Mouse (Mus musculus) C2C12 (cell line): Measurements from ENCODE around the gene Fnbp1. TPM values are rescaled to one million over a fixed set of nuclear protein-coding genes. Genes with fewer than 3 reads are reported as not detected.

ENCODE experiments used
- H3K27me3 ChIP-seq: one replicate; pipeline ENCODE4 v1.6.1; 2011; ENCODE audit not compliant: control insufficient read depth, insufficient read depth, insufficient read length
- H3K36me3 ChIP-seq: one replicate; pipeline ENCODE4 v1.6.1; 2011; ENCODE audit not compliant: control insufficient read depth, insufficient read depth
- H3K4me3 ChIP-seq: one replicate; pipeline ENCODE4 v1.5.1; 2011; ENCODE audit warnings: mild to moderate bottlenecking, control low read depth; ENCODE audit not compliant: poor library complexity, insufficient read depth, severe bottlenecking
- H3K79me2 ChIP-seq: one replicate; pipeline ENCODE4 v1.6.1; 2011; ENCODE audit not compliant: control insufficient read depth, insufficient read depth
- H3K79me3 ChIP-seq: one replicate; pipeline ENCODE4 v1.6.1; 2011; ENCODE audit warnings: low read depth, control low read depth
- H3ac ChIP-seq: one replicate; pipeline ENCODE3; 2011; ENCODE audit warnings: low read depth; ENCODE audit not compliant: control insufficient read depth, insufficient read length
- CEBPB ChIP-seq: IDR thresholded peaks from one replicate; pipeline ENCODE4 v1.6.1; 2011; ENCODE audit warnings: low read depth, mild to moderate bottlenecking, control low read depth, moderate library complexity
- CTCF ChIP-seq: IDR thresholded peaks from one replicate; pipeline ENCODE4 v1.5.1; 2011; ENCODE audit not compliant: control insufficient read depth, insufficient read depth, insufficient read length
- FOSL1 ChIP-seq: IDR thresholded peaks from one replicate; pipeline ENCODE4 v1.8.0; 2011; ENCODE audit warnings: mild to moderate bottlenecking, low read length; ENCODE audit not compliant: poor library complexity, insufficient read depth, severe bottlenecking
- MAX ChIP-seq: IDR thresholded peaks from one replicate; pipeline ENCODE4 v1.6.1; 2011; ENCODE audit warnings: mild to moderate bottlenecking, control low read depth
- MYOD1 ChIP-seq: IDR thresholded peaks from one replicate; pipeline ENCODE4 v1.6.1; 2011; ENCODE audit warnings: low read depth; ENCODE audit not compliant: control insufficient read depth, insufficient read length
- MYOG ChIP-seq: IDR thresholded peaks from one replicate; pipeline ENCODE4 v1.6.1; 2011; ENCODE audit not compliant: control insufficient read depth, insufficient read length; ENCODE audit errors: extremely low read depth
- USF1 ChIP-seq: IDR thresholded peaks from one replicate; pipeline ENCODE4 v1.6.1; 2011; ENCODE audit warnings: low read depth, mild to moderate bottlenecking, control low read depth, moderate library complexity
- polyA plus RNA-seq: library from polyadenylated mRNA; unstranded; fragments of >200 nt; fragmentation: generic; extraction: Trizol; gene quantifications from one replicate; pipeline ENCODE4 v1.2.1, GENCODE M21; 2012; ENCODE audit warnings: missing spikeins

Fnbp1 gene
- polyA plus RNA-seq, 1 experiment: 13.5 TPM

- Histone ChIP-seq H3K4me3 (no peak overlapping the region), H3K27me3 (no peaks in the 10 kb centered on the region)
Observed at GRCm38 (mm10) chr2:31094565-31094964, 47.2 kb downstream of the Fnbp1 start.

GRCm38 (mm10) chr2:31092939-31093338 lies 48.9 kb downstream of the Fnbp1 start:
- Histone ChIP-seq H3K4me3 (no peak overlapping the region), H3K79me2 (no peaks in the 10 kb centered on the region), H3K36me3 (peaks cover 13% of the 10 kb centered on the region), H3K79me3 (no peaks in the 10 kb centered on the region), H3ac (no peak overlapping the region), H3K27me3 (no peaks in the 10 kb centered on the region)
- TF ChIP-seq MYOG (no peak), MAX (no peak), MYOD1 (no peak), FOSL1 (no peak), USF1 (no peak), CEBPB (no peak), CTCF (no peak)

More at GRCm38 (mm10) chr2:31094565-31094964, 47.2 kb downstream of the Fnbp1 start:
- no peak overlapping the region for H3ac ChIP-seq
- TF ChIP-seq MAX: no peak
- TF ChIP-seq CTCF: no peak
- no peak for TF ChIP-seq MYOG
- TF ChIP-seq FOSL1: no peak
- H3K79me3 ChIP-seq: no peaks in the 10 kb centered on the region
- no peaks in the 10 kb centered on the region for H3K79me2 ChIP-seq
- H3K36me3 ChIP-seq: peaks cover 13% of the 10 kb centered on the region

- Histone ChIP-seq H3K36me3 (peaks cover 13% of the 10 kb centered on the region), H3K27me3 (no peaks in the 10 kb centered on the region), H3K4me3 (no peak overlapping the region), H3K79me3 (no peaks in the 10 kb centered on the region), H3K79me2 (no peaks in the 10 kb centered on the region), H3ac (no peak overlapping the region)
- TF ChIP-seq USF1 (no peak), CEBPB (no peak), CTCF (no peak), MYOD1 (no peak)
Observed at GRCm38 (mm10) chr2:31091182-31091581, 50.6 kb downstream of the Fnbp1 start.

GRCm38 (mm10) chr2:31089607-31090006 lies 52.2 kb downstream of the Fnbp1 start:
- Histone ChIP-seq H3K79me2 (no peaks in the 10 kb centered on the region), H3ac (no peak overlapping the region), H3K27me3 (no peaks in the 10 kb centered on the region), H3K79me3 (no peaks in the 10 kb centered on the region), H3K4me3 (no peak overlapping the region), H3K36me3 (peaks cover 3% of the 10 kb centered on the region)
- TF ChIP-seq MYOG (no peak), MYOD1 (no peak)

- H3K36me3 ChIP-seq: peaks cover 10% of the 10 kb centered on the region
- H3K79me3 ChIP-seq: no peaks in the 10 kb centered on the region
- H3K27me3 ChIP-seq: no peaks in the 10 kb centered on the region
- no peaks in the 10 kb centered on the region for H3K79me2 ChIP-seq
- no peak overlapping the region for H3K4me3 ChIP-seq
- H3ac ChIP-seq: no peak overlapping the region
- TF ChIP-seq FOSL1 (no peak), USF1 (no peak), CTCF (no peak), MYOG (no peak)
Observed at GRCm38 (mm10) chr2:31088871-31089270, 52.9 kb downstream of the Fnbp1 start.

- Histone ChIP-seq H3K27me3 (no peaks in the 10 kb centered on the region), H3K36me3 (peaks cover 19% of the 10 kb centered on the region), H3K79me2 (no peaks in the 10 kb centered on the region), H3ac (no peak overlapping the region), H3K4me3 (no peak overlapping the region), H3K79me3 (no peaks in the 10 kb centered on the region)
- TF ChIP-seq MYOG (no peak), MYOD1 (no peak), CEBPB (no peak), CTCF (no peak), MAX (no peak), USF1 (no peak), FOSL1 (no peak)
Observed at GRCm38 (mm10) chr2:31087663-31088661, 53.8 kb downstream of the Fnbp1 start.
